Mouse (Mus musculus) granulocyte monocyte progenitor cell, adult 5-6 weeks (primary cell): ENCODE data around the gene Psmd2. TPM values are rescaled to one million over a fixed set of nuclear protein-coding genes. Genes with fewer than 3 reads are reported as not detected.
A peak's percentile ranks its signal among the peaks of the same experiment; 100 is the strongest.
"Not testable (repeated sequence)": the region's sequence is repeated elsewhere in the genome, so short reads cannot be mapped to it uniquely, and the experiment has no call there.

ENCODE experiments used
- ATAC-seq: replicated peaks from 2 replicates; pipeline ENCODE4 v1.8.0; 2016; ENCODE audit warnings: mild to moderate bottlenecking, moderate TSS enrichment, inconsistent platforms; ENCODE audit not compliant: poor library complexity, severe bottlenecking
- total RNA-seq, 2 experiments: library from RNA; stranded (forward) in 1 of 2; stranded (reverse) in 1 of 2; fragments of 200-712, 200-1000 nt in 1 of 2; fragments of >200 nt in 1 of 2; fragmentation: Nextera tagmentation in 1 of 2; gene quantifications; 2 replicates each; pipeline ENCODE4 v1.2.3; 2014 to 2017

Psmd2 gene
- total RNA-seq, 2 experiments from 2014 or later, result 144 to 215 TPM

DNA sequence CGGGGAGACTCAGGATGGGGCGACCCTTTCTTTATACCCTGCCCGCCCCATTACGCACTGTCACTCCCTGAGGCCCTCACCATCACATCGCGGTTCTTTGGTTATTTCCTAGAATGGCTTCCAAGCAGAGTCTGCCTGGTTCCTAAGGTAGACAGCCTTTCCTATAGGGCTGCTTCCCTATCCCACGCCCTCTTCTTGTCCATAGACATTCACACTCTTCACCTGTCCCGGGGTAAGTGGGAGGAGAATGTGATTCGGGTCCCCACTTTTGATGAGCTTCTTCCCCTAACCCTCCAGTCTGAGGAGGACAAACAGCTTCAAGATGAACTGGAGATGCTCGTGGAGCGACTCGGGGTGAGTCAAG, 477 bp downstream of the Psmd2 start:
- no peak; the same call in 1 of the 2 replicates for ATAC-seq

- no peak for ATAC-seq
These were observed 1.9 kb downstream of the Psmd2 start for GRCm38 (mm10) chr16:20653315-20653714.

DNA sequence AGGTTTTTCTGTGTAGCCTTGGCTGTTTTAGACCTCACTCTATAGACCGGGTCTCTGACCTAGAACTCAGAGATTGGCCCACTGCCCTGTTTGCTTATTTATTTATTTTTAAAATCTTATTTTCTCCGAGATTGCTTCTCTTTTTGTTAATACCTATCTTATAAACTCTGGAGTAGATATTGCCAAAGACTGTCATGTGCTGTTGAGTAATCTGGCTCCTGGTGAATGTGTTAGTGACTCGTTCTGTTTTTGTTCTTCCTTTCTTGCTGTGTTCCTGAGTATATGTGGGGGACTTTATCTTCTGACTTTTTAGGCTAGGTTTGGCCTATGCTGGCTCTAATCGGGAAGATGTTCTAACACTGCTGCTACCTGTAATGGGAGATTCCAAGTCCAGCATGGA, 6.2 kb downstream of the Psmd2 start:
- ATAC-seq, result no peak

GRCm38 (mm10) chr16:20668013-20668412, 16.6 kb downstream of the Psmd2 start, which contains the start of gene Eif4g1:
TSS of gene Eif4g1 (plus strand) at chr16:20668313.
- not testable (repeated sequence) for ATAC-seq

GRCm38 (mm10) chr16:20670291-20670690, 18.8 kb downstream of the Psmd2 start:
- ATAC-seq, result no peak

- no peak for ATAC-seq
These were observed 20.4 kb downstream of the Psmd2 start for GRCm38 (mm10) chr16:20671886-20672285.

GRCm38 (mm10) chr16:20672500-20672902, 21.0 kb downstream of the Psmd2 start:
- peak; percentile 80 for ATAC-seq

DNA sequence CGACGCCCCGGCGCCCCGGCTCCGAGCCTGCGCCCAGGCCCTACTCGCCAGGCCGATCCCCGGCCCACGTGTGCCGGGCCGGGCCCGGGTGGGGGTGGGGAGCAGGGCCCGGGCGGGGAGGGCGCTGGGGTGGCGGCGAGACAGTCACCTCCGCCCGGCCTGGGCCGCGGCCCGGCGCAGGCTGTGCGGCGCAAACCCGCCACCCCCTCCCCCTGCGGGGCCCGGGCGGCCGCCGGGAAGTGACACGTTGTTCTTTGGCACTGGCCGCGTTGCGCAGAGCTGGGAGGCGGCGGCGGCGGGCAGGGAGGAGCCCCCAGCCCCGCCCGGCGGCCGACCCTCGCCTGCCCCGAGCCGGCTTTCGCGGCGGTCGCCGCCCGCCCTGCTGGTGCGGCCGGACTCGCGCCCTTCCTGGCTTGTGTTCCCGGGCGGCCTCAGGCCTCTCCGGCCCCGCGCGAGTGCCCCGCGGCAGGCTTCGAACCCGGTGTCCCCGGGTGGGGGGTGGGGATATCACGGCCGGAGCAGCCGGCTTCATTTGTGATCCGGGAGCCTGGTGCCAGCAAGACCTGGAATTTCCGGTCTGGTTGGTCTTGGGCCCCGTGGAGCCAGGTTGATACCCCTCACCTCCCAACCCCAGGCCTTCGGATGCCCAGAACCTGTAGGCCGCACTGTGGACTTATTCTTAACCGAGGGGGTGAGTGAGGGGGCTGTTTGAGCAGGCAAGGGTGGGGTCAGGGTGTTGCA, 21.7 kb downstream of the Psmd2 start:
- peak; percentile 45 for ATAC-seq

DNA sequence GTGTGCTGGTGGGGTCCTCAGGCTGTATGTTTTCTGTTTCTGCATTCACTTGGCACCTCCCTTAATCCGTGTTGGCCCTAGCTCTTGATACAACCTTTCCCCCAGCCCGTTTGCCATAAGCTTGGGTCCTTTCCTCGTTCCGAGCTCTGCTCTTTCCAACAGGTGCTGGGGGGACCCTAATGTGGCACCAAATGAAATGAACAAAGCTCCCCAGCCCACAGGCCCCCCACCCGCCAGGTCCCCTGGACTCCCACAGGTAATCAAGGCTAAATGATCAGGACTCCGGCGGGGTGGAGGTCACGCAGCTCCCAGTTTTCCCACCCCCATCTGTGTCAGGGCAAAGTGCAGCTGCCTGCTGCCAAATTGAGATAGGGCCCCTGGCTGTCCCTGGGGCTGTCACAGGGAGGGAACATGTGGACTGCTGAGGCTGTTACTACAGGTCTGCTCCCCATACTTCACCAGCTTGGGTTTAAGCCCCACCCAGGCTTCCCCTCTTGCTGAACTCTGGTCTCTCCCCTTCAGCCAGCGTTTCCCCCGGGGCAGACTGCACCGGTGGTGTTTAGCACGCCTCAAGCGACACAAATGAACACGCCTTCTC, 22.4 kb downstream of the Psmd2 start:
- peak; percentile 33 for ATAC-seq

GRCm38 (mm10) chr16:20675213-20675612, 23.8 kb downstream of the Psmd2 start:
- no peak for ATAC-seq

GRCm38 (mm10) chr16:20676702-20677101, 25.2 kb downstream of the Psmd2 start:
- no peak for ATAC-seq

GRCm38 (mm10) chr16:20677380-20677779, 25.9 kb downstream of the Psmd2 start:
- ATAC-seq, result no peak

DNA sequence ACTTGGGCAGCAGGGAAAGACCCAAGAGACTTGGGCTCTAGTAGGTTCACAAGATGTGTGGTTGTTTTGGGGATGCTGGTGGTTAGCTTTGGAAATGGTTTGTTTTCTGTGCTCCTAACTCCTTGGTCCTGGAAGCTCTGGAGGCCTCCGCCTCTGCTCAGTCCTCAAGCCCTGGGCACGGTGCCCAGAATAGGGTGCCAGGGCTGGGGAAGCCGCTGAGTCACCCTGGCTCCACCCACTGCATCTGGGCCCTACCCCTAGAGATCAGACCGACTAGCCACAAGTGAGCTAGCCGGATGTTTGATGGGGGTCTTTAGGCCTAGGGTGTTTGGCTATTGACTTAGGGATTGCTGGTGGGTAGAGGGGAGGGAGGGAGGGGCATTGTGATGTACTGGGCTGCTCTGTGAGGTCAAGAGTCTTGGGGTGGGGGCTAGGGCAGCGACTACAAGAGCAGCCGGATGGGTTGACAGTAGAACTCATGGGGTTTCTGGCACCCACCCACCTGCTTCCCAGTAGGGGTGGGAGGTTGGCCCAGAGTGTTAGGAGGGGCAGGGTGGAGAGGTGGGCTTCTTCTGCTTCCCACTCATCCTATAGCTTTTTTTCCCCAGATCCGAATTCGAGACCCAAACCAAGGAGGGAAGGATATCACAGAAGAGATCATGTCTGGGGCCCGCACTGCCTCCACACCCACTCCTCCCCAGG, 26.7 kb downstream of the Psmd2 start:
- ATAC-seq, result peak; percentile 77

GRCm38 (mm10) chr16:20690774-20691173, 39.3 kb downstream of the Psmd2 start:
- no peak for ATAC-seq

DNA sequence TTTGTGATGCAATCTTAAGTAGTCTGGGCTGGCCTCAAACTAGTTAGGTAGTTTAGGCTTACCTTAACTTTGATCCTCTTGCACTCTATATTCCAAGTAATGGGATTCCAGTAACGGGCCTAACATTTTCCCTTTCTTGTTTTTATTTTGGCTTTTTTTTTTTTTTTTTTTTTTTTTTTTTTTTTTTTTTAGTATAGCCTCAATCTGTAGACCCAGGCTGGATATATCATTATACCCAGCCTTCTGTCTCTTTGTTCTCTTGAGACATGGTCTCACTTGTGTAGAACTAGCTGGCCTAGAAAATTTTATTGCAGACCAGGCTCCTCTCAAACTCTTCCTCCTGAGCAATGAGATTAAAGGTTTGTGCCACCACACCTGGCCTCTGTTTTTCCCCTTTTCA, 40.2 kb downstream of the Psmd2 start:
- ATAC-seq, result no peak

GRCm38 (mm10) chr16:20692241-20692965, 41.0 kb downstream of the Psmd2 start:
- no peak for ATAC-seq

DNA sequence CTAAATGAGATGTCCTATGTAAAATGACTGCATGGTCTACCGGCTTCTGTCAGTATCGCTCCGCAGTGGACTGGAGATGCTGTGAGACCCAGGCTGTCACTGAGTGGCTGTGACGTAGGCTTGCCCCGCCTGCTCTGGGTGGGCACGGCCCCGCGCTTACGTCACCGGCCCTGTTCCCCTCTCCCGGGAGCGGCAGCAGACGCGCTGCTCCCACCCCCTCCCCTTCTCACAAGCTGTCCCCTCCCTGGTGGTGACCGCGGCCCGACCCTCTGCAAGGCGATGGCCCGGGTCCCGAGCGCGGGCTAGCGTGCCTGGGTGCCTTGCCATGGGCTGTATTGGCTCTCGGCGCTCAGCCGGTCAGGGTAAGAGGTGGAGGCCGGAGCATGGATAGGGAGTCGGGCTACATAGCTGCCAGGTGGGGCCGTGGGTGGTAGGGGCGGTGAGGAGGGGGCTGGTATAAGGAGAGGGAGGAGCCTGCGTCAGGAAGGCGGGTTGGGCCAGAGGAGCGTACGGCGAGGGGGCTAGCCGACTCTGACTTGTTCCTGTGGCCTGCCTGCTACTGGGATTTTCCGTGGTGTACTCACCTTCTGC, 41.8 kb downstream of the Psmd2 start, which contains the start of gene Fam131a:
Gene Fam131a (plus strand): TSS at position 131 of the 591 bp plus-strand sequence.
- ATAC-seq, result peak; percentile 86

DNA sequence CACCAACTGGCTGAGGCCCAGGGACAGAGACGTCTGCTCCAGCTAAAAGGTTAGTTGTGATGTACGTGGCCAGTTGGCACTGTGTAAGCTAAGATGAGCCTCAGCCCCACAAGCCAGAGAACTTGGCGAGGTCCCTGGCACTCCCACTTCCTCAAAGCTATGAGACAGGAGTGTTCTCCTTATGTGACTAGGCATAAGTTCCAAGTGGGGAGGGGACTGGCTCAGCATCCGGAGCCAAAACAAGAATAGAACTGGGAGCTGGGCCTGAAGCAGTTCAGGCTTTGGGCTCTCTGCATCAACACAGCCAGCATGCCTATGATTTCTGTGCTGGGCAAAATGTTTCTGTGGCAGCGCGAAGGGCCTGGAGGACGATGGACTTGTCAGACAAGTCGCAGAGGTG, 43.3 kb downstream of the Psmd2 start:
- ATAC-seq, result peak; percentile 64

- peak; percentile 14; the same call in 1 of the 2 replicates for ATAC-seq
These were observed 44.3 kb downstream of the Psmd2 start for GRCm38 (mm10) chr16:20695622-20696323.

DNA sequence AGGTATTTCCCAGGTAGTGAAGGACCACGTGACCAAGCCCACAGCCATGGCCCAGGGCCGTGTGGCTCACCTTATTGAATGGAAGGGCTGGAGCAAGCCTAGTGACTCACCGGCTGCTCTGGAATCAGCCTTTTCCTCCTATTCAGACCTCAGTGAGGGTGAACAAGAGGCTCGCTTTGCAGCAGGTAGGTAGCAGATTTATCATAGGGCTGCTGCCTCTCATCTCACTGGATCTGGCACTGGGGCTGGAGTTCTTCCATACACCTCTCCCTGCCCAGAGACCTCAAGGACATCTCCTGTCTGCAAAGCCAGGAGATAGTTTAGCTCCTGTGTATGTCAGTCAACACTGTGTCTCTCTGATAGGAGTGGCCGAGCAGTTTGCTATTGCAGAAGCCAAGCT, 47.8 kb downstream of the Psmd2 start:
- ATAC-seq, result no peak
